Mouse (Mus musculus) heart, embryonic 15.5 days (tissue): ENCODE results near the gene Coq6. TPM values are rescaled to one million over a fixed set of nuclear protein-coding genes. Genes with fewer than 3 reads are reported as not detected.

Experiments
- ATAC-seq: fragments of 200-750 bp; cut with Nextera tagmentation; replicated peaks from 2 replicates; pipeline ENCODE4 v1.8.0; 2017; ENCODE audit warnings: low read depth, moderate TSS enrichment; ENCODE audit not compliant: insufficient number of reproducible peaks, insufficient read depth, low FRiP score
- H3K27ac ChIP-seq: fragments of 300-500 bp; sonication (generic); 2 replicates; pipeline ENCODE4 v1.5.1; 2015; ENCODE audit warnings: mild to moderate bottlenecking, inconsistent platforms
- H3K27me3 ChIP-seq: fragments of 300-500 bp; sonication (generic); 2 replicates; pipeline ENCODE4 v1.6.1; 2015; ENCODE audit warnings: inconsistent platforms
- H3K36me3 ChIP-seq: fragments of 300-500 bp; sonication (generic); 2 replicates; pipeline ENCODE4 v1.6.1; 2015; ENCODE audit warnings: mild to moderate bottlenecking, inconsistent platforms
- H3K4me1 ChIP-seq: fragments of 300-500 bp; sonication (generic); replicated peaks from 2 replicates; pipeline ENCODE4 v1.6.1; 2015; ENCODE audit warnings: inconsistent platforms
- H3K4me2 ChIP-seq: fragments of 300-500 bp; sonication (generic); 2 replicates; pipeline ENCODE4 v1.6.1; 2015; ENCODE audit warnings: inconsistent platforms, mild to moderate bottlenecking, moderate library complexity
- H3K4me3 ChIP-seq: fragments of 300-500 bp; sonication (generic); 2 replicates; pipeline ENCODE4 v1.5.1; 2015; ENCODE audit warnings: mild to moderate bottlenecking, inconsistent platforms
- H3K9ac ChIP-seq: fragments of 300-500 bp; sonication (generic); 2 replicates; pipeline ENCODE4 v1.6.1; 2015; ENCODE audit warnings: mild to moderate bottlenecking, inconsistent platforms
- H3K9me3 ChIP-seq: fragments of 300-500 bp; sonication (generic); replicated peaks from 2 replicates; pipeline ENCODE4 v1.6.1; 2016; ENCODE audit warnings: inconsistent platforms
- WGBS: fragments of 180-500 bp; shearing (Covaris S2); methylation state at CpG from one replicate; pipeline ENCODE4 v1.1.7; 2015; ENCODE audit warnings: mixed read lengths; 5-methylcytosine and 5-hydroxymethylcytosine counted together
- polyA plus RNA-seq: library from polyadenylated mRNA; unstranded; fragments of >200 nt; fragmentation: Nextera tagmentation; extraction: Ambion mirVana; gene quantifications from 2 replicates; pipeline ENCODE4 v1.2.1, GENCODE M21; 2015

Gene Coq6
- polyA plus RNA-seq, 1 experiment from 2014 or later = 73.7 TPM

GRCm38 (mm10) chr12:84396947-84397679 lies 35.7 kb downstream of the Coq6 start:
- Histone ChIP-seq H3K4me3 (no peak overlapping the region), H3K9me3 (no peaks in the 10 kb centered on the region), H3K27ac (no peak overlapping the region), H3K27me3 (no peaks in the 10 kb centered on the region), H3K36me3 (peaks cover 3% of the 10 kb centered on the region; the same call in 1 of the 2 replicates), H3K9ac (no peak overlapping the region), H3K4me2 (no peak overlapping the region), H3K4me1 (peaks cover 4% of the 10 kb centered on the region)
- no peak for ATAC-seq
- 88% methylated on average over 14 of the region's 14 CpGs for WGBS

- Histone ChIP-seq H3K9me3 (no peaks in the 10 kb centered on the region), H3K27me3 (no peaks in the 10 kb centered on the region), H3K4me1 (peaks cover 4% of the 10 kb centered on the region), H3K4me2 (no peak overlapping the region), H3K4me3 (no peak overlapping the region), H3K36me3 (0 out of 2 replicates have a peak, but pooled peaks cover 3% of the 10 kb centered on the region), H3K9ac (no peak overlapping the region), H3K27ac (no peak overlapping the region)
- ATAC-seq = no peak
These were observed 36.2 kb downstream of the Coq6 start for GRCm38 (mm10) chr12:84397685-84398084.

GRCm38 (mm10) chr12:84398629-84399028 lies 37.2 kb downstream of the Coq6 start:
- no peak for ATAC-seq
- Histone ChIP-seq H3K4me2 (no peak overlapping the region), H3K36me3 (no peaks in the 10 kb centered on the region), H3K9me3 (no peaks in the 10 kb centered on the region), H3K27ac (no peak overlapping the region), H3K27me3 (no peaks in the 10 kb centered on the region), H3K4me3 (no peak overlapping the region), H3K4me1 (peaks cover 4% of the 10 kb centered on the region), H3K9ac (no peak overlapping the region)
- 79% methylated on average over 5 of the region's 5 CpGs for WGBS

GRCm38 (mm10) chr12:84399135-84399534 lies 37.7 kb downstream of the Coq6 start:
- Histone ChIP-seq H3K36me3 (no peaks in the 10 kb centered on the region), H3K27ac (no peak overlapping the region), H3K4me2 (no peak overlapping the region), H3K9me3 (no peaks in the 10 kb centered on the region), H3K4me1 (peaks cover 4% of the 10 kb centered on the region), H3K4me3 (no peak overlapping the region), H3K27me3 (no peaks in the 10 kb centered on the region), H3K9ac (no peak overlapping the region)
- WGBS = 82% methylated on average over 9 of the region's 9 CpGs
- no peak for ATAC-seq

- H3K9me3 ChIP-seq = no peaks in the 10 kb centered on the region
- peaks cover 4% of the 10 kb centered on the region for H3K4me1 ChIP-seq
- H3K4me3 ChIP-seq = no peak overlapping the region
- H3K27me3 ChIP-seq = no peaks in the 10 kb centered on the region
- ATAC-seq = no peak
- H3K36me3 ChIP-seq = no peaks in the 10 kb centered on the region
- no peak overlapping the region for H3K4me2 ChIP-seq
- WGBS = 65% methylated on average over 9 of the region's 9 CpGs
- H3K9ac ChIP-seq = no peak overlapping the region
- no peak overlapping the region for H3K27ac ChIP-seq
These were observed 38.2 kb downstream of the Coq6 start for GRCm38 (mm10) chr12:84399663-84400062.

- no peak for ATAC-seq
- WGBS = 67% methylated on average over 3 of the region's 3 CpGs
- peaks cover 4% of the 10 kb centered on the region for H3K4me1 ChIP-seq
- no peaks in the 10 kb centered on the region for H3K27me3 ChIP-seq
- H3K4me2 ChIP-seq = no peak overlapping the region
- no peak overlapping the region for H3K27ac ChIP-seq
- no peaks in the 10 kb centered on the region for H3K36me3 ChIP-seq
- no peak overlapping the region for H3K9ac ChIP-seq
- H3K4me3 ChIP-seq = no peak overlapping the region
- no peaks in the 10 kb centered on the region for H3K9me3 ChIP-seq
These were observed 38.6 kb downstream of the Coq6 start for GRCm38 (mm10) chr12:84400068-84400467.

GRCm38 (mm10) chr12:84400653-84401052 lies 39.2 kb downstream of the Coq6 start:
- H3K9me3 ChIP-seq = no peaks in the 10 kb centered on the region
- no peaks in the 10 kb centered on the region for H3K27me3 ChIP-seq
- H3K36me3 ChIP-seq = no peaks in the 10 kb centered on the region
- no peak overlapping the region for H3K9ac ChIP-seq
- peaks cover 4% of the 10 kb centered on the region for H3K4me1 ChIP-seq
- H3K27ac ChIP-seq = no peak overlapping the region
- 62% methylated on average over 3 of the region's 3 CpGs for WGBS
- H3K4me3 ChIP-seq = no peak overlapping the region
- H3K4me2 ChIP-seq = no peak overlapping the region
- ATAC-seq = no peak

GRCm38 (mm10) chr12:84402923-84403322 lies 41.5 kb downstream of the Coq6 start:
- no peak overlapping the region for H3K27ac ChIP-seq
- no peaks in the 10 kb centered on the region for H3K27me3 ChIP-seq
- H3K4me1 ChIP-seq = peaks cover 7% of the 10 kb centered on the region
- no peak overlapping the region for H3K4me2 ChIP-seq
- H3K36me3 ChIP-seq = no peaks in the 10 kb centered on the region
- no peak for ATAC-seq
- H3K4me3 ChIP-seq = no peak overlapping the region
- WGBS = 48% methylated on average over 9 of the region's 9 CpGs
- no peaks in the 10 kb centered on the region for H3K9me3 ChIP-seq
- no peak overlapping the region for H3K9ac ChIP-seq

- ATAC-seq = no peak
- H3K36me3 ChIP-seq = no peaks in the 10 kb centered on the region
- peaks cover 14% of the 10 kb centered on the region for H3K4me1 ChIP-seq
- WGBS = 93% methylated on average over 6 of the region's 6 CpGs
- no peak overlapping the region for H3K4me2 ChIP-seq
- H3K27me3 ChIP-seq = no peaks in the 10 kb centered on the region
- H3K9ac ChIP-seq = no peak overlapping the region
- no peaks in the 10 kb centered on the region for H3K9me3 ChIP-seq
- H3K4me3 ChIP-seq = no peak overlapping the region
- H3K27ac ChIP-seq = no peak overlapping the region
These were observed 43.1 kb downstream of the Coq6 start for GRCm38 (mm10) chr12:84404541-84404940.

- H3K27ac ChIP-seq = no peak overlapping the region
- H3K36me3 ChIP-seq = no peaks in the 10 kb centered on the region
- H3K4me2 ChIP-seq = no peak overlapping the region
- H3K4me3 ChIP-seq = no peak overlapping the region
- no peak for ATAC-seq
- H3K27me3 ChIP-seq = no peaks in the 10 kb centered on the region
- no peaks in the 10 kb centered on the region for H3K9me3 ChIP-seq
- no peak overlapping the region for H3K9ac ChIP-seq
- WGBS = 56% methylated on average over 4 of the region's 4 CpGs
- peaks cover 10% of the 10 kb centered on the region for H3K4me1 ChIP-seq
These were observed 45.8 kb downstream of the Coq6 start for GRCm38 (mm10) chr12:84407259-84407658.

GRCm38 (mm10) chr12:84407874-84408818 lies 46.7 kb downstream of the Coq6 start:
- Histone ChIP-seq H3K36me3 (no peaks in the 10 kb centered on the region), H3K27ac (peak overlapping the region; percentile 95), H3K9me3 (no peaks in the 10 kb centered on the region), H3K4me3 (peak overlapping the region; percentile 89), H3K4me1 (peaks cover 10% of the 10 kb centered on the region), H3K27me3 (no peaks in the 10 kb centered on the region), H3K9ac (peak overlapping the region; percentile 94), H3K4me2 (peak overlapping the region; percentile 91)
- 1% methylated on average over 46 of the region's 52 CpGs for WGBS
- peak; percentile 70 for ATAC-seq
